Mouse (Mus musculus): ENCODE results near the gene Foxn2.

DNA sequence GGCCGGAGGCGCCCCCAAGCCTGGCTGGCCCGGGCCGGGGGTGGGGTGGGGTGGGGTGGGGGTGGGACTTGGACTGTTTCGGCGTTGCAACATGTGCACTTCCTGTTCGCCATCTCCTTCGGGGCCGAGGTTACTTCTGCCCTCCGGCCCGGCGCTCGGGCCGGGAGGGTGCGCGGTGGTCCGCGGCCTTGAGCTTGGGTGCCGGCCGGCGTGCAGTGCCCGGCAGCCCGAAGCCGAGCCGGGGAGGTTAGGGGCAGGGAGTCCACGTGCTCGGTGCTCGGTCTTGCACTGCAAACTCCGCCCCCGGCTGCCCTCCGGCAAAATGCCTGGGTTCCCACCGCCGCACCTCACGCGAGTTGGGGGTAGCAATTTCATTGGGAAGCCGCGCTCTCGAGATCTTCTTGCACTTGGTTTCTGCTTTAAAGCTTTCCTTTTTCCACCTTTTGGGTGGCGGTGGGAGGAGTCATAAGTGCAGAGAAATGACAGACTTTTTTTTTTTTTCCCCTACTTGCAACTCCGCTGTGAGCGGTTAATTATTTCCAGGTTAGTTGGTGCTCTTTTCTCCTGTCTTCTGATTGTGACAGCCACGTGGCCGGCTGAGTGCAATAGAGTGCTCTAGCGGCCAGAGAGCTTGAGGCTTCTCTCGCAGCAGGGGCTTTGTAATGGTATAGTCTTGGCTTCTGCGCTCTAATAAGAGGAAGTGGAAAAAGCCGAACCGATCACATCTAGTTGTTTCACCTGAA is 1.1 kb downstream of the Foxn2 start:
- TF ChIP-seq POLR2A (IDR thresholded peaks at IDR 0.05; ENCODE audit: control insufficient read depth, low read depth, low read length) (no peak), CTCF (IDR thresholded peaks at IDR 0.05; ENCODE audit: control insufficient read depth, insufficient read depth, insufficient replicate concordance, low read depth, low read length) (no peak)
